Mouse (Mus musculus): ENCODE data around the gene F11r. TPM values are rescaled to one million over a fixed set of nuclear protein-coding genes. Genes with fewer than 3 reads are reported as not detected.
A peak's percentile ranks its signal among the peaks of the same experiment; 100 is the strongest.

F11r gene
- polyA plus RNA-seq, 1 experiment, result 9.0 TPM

- H3K4me3 ChIP-seq (ENCODE audit: insufficient read depth, low read length), result no peak overlapping the region
- H3K4me1 ChIP-seq (ENCODE audit: control insufficient read depth, insufficient read depth, low read length), result no peaks in the 10 kb centered on the region
- H3K27ac ChIP-seq (ENCODE audit: insufficient read depth, low read length), result no peak overlapping the region
- no peak for TF ChIP-seq CTCF (IDR thresholded peaks at IDR 0.05; ENCODE audit: extremely low read depth, insufficient read depth, low read length)
Observed at GRCm38 (mm10) chr1:171435288-171435814, 2.0 kb upstream of the F11r start.

DNA sequence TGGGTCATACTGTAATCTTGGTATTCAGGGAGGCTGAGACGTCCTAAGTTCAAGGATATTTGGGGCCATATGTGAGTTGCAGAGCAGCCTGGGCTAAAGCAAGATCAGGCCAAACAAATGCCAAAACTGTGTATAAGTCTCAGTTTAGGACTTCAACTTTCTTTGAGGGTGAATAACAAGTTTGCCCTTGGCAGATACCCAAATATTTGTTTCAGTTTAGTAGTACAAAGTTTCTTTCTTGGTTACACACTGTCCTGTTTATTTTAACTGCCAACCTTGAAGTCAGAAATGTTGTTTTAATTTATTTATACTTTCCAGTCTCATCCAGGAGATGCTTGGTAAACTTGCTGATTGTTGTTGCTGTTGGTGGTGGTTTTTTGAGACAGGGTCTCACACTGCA is 1.4 kb upstream of the F11r start:
- no peaks in the 10 kb centered on the region for H3K4me1 ChIP-seq (ENCODE audit: control insufficient read depth, insufficient read depth, low read length)
- no peak overlapping the region for H3K27ac ChIP-seq (ENCODE audit: insufficient read depth, low read length)
- no peak overlapping the region for H3K4me3 ChIP-seq (ENCODE audit: insufficient read depth, low read length)
- TF ChIP-seq POLR2A (IDR thresholded peaks at IDR 0.05; ENCODE audit: extremely low read depth, insufficient read depth, low read length) (no peak), CTCF (IDR thresholded peaks at IDR 0.05; ENCODE audit: extremely low read depth, insufficient read depth, low read length) (no peak)

DNA sequence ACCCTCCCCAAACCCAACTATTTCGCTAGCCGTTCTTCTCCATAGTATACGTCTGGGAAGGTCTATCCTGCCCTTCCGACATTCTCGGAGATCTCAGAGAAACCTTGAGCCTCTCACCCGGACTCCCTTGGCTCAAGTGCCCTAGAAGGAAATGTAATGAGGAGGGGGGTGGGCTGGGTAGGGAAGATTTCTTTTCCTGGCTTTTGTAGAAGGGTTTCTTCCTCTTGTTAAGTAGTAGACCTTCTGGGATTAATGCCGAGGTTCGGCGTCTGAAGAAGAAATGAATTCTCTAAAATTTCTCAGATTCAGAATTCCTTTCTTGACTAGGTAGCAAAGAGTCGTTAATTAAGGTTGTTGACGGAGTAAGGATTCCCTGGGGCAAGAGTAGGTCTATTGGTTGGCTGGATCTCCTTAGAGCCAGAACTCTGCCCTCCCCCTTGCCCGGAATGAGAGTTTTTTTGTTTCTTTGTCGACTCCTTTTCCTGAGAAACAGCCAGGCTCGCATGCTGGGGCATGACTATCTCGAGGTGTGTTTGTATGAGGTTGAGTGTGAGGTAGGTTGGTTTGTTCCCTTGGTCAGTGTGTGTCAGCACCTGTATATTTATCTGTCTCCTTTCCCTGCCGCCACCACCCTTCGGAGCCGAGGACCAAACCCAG is 807 bp downstream of the F11r start:
- H3K27ac ChIP-seq (ENCODE audit: insufficient read depth, low read length), result peak overlapping the region; percentile 12
- peak overlapping the region; percentile 29 for H3K4me3 ChIP-seq (ENCODE audit: insufficient read depth, low read length)
- TF ChIP-seq POLR2A (IDR thresholded peaks at IDR 0.05; ENCODE audit: extremely low read depth, insufficient read depth, low read length), result no peak
- TF ChIP-seq CTCF (IDR thresholded peaks at IDR 0.05; ENCODE audit: extremely low read depth, insufficient read depth, low read length), result no peak
- H3K4me1 ChIP-seq (ENCODE audit: control insufficient read depth, insufficient read depth, low read length), result no peaks in the 10 kb centered on the region

DNA sequence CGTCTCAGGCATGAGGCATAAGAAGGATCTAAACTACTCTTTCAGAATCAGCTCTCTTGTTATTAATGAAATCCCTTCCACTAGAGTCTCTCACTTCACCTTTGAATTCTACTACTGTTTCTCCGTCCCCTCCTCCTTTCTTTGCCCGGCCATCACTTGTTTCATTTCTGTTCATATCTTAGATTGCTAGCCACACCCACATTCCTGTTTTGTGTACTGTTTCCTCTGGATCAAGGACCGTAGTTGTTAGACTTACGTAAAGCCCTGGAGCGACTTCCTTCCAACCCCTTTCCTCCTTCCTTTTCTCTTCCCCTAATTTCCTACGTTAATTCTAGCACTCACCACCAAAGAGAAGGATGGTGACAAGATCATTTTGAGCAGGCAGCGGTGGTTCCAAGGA is 1.7 kb downstream of the F11r start:
- 0 out of 2 replicates have a peak overlapping the region, but pooled peaks have one; percentile 7 for H3K4me3 ChIP-seq (ENCODE audit: insufficient read depth, low read length)
- H3K27ac ChIP-seq (ENCODE audit: insufficient read depth, low read length), result 0 out of 2 replicates have a peak overlapping the region, but pooled peaks have one; percentile 43
- no peaks in the 10 kb centered on the region for H3K4me1 ChIP-seq (ENCODE audit: control insufficient read depth, insufficient read depth, low read length)
- no peak for TF ChIP-seq POLR2A (IDR thresholded peaks at IDR 0.05; ENCODE audit: extremely low read depth, insufficient read depth, low read length)
- TF ChIP-seq CTCF (IDR thresholded peaks at IDR 0.05; ENCODE audit: extremely low read depth, insufficient read depth, low read length), result no peak

- no peak for TF ChIP-seq CTCF (IDR thresholded peaks at IDR 0.05; ENCODE audit: extremely low read depth, insufficient read depth, low read length)
- TF ChIP-seq POLR2A (IDR thresholded peaks at IDR 0.05; ENCODE audit: extremely low read depth, insufficient read depth, low read length), result no peak
- peak overlapping the region; percentile 14; the same call in 1 of the 2 replicates for H3K27ac ChIP-seq (ENCODE audit: insufficient read depth, low read length)
- H3K4me1 ChIP-seq (ENCODE audit: control insufficient read depth, insufficient read depth, low read length), result no peaks in the 10 kb centered on the region
- H3K4me3 ChIP-seq (ENCODE audit: insufficient read depth, low read length), result no peak overlapping the region
Observed at GRCm38 (mm10) chr1:171440025-171440725, 2.8 kb downstream of the F11r start.

DNA sequence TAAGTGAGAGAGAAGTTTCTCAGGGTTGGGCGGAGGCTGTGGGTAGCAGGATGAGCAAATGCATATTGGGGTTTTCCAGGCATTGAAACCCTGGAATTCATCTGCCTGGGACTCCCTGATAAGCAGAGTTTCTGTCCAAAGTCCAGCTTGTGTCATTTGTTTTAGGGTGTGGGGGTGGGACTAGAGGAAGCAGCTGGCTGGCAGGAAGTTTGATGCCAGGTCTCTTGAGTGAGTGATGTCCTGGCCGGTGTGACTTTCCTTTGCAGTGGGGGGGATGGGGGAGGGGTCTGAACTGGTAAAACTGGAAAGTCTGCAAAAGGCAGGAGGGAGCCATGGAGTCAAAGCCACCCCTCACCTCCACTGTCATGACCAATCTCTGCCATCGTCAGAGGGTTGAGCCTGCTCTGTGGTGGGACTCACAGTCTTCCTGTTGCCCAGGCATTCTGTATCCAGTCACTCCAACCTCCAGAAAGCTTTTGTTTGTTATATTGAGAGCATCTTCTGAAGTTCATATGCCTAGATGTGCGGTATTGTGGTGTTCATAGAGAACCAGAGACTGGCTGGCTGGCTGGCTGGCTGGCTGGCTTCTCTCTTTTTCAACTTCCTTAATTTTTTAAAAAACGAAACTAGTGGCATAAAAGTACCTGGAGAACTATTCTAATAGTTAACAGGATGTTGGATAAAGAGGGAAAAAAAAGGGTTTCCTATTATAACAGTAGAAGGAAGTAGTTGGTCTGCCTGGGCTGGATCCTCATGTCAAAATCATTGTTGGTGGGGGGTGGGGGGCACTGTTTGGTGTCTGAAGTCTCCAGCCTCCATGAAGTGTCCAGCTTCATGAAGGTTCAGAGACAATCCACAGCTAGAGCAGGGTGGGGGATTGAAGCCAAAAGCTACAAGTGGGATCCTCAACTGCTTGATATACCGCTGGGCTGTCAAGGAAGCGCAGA is 4.4 kb downstream of the F11r start:
- Histone ChIP-seq H3K4me3 (ENCODE audit: insufficient read depth, low read length) (no peak overlapping the region), H3K27ac (ENCODE audit: insufficient read depth, low read length) (peak overlapping the region; percentile 65; the same call in 1 of the 2 replicates), H3K4me1 (ENCODE audit: control insufficient read depth, insufficient read depth, low read length) (no peaks in the 10 kb centered on the region)
- no peak for TF ChIP-seq CTCF (IDR thresholded peaks at IDR 0.05; ENCODE audit: extremely low read depth, insufficient read depth, low read length)
- no peak for TF ChIP-seq POLR2A (IDR thresholded peaks at IDR 0.05; ENCODE audit: extremely low read depth, insufficient read depth, low read length)

GRCm38 (mm10) chr1:171442413-171442760 is 5.1 kb downstream of the F11r start:
- Histone ChIP-seq H3K4me3 (ENCODE audit: insufficient read depth, low read length) (no peak overlapping the region), H3K4me1 (ENCODE audit: control insufficient read depth, insufficient read depth, low read length) (no peaks in the 10 kb centered on the region), H3K27ac (ENCODE audit: insufficient read depth, low read length) (peak overlapping the region; percentile 65; the same call in 1 of the 2 replicates)
- no peak for TF ChIP-seq POLR2A (IDR thresholded peaks at IDR 0.05; ENCODE audit: extremely low read depth, insufficient read depth, low read length)
- TF ChIP-seq CTCF (IDR thresholded peaks at IDR 0.05; ENCODE audit: extremely low read depth, insufficient read depth, low read length), result no peak

- no peak for TF ChIP-seq POLR2A (IDR thresholded peaks at IDR 0.05; ENCODE audit: extremely low read depth, insufficient read depth, low read length)
- TF ChIP-seq CTCF (IDR thresholded peaks at IDR 0.05; ENCODE audit: extremely low read depth, insufficient read depth, low read length), result no peak
- no peaks in the 10 kb centered on the region for H3K4me1 ChIP-seq (ENCODE audit: control insufficient read depth, insufficient read depth, low read length)
- H3K4me3 ChIP-seq (ENCODE audit: insufficient read depth, low read length), result no peak overlapping the region
- no peak overlapping the region for H3K27ac ChIP-seq (ENCODE audit: insufficient read depth, low read length)
Observed at GRCm38 (mm10) chr1:171445050-171445449, 7.7 kb downstream of the F11r start.

DNA sequence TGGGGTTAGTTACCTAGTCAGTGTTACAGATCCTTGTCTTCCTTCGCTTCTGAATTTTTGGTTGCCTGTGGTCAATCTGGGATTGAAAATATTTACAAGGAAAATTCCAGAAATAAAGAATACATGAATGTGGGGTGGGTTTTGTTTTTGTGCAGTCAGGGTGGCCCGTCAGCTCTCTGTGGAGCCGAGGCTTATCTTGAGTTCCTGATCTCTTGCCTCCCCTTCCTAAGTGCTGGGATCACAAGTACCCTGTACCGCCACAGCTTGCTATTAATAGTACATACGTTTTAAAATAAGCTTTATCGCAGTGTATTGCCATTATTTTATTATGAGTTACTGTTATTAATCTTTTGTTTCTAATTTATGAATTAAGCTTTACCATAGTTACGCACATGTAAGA is 9.5 kb downstream of the F11r start:
- Histone ChIP-seq H3K4me1 (ENCODE audit: control insufficient read depth, insufficient read depth, low read length) (no peaks in the 10 kb centered on the region), H3K4me3 (ENCODE audit: insufficient read depth, low read length) (no peak overlapping the region), H3K27ac (ENCODE audit: insufficient read depth, low read length) (peak overlapping the region; percentile 75; the same call in 1 of the 2 replicates)
- TF ChIP-seq POLR2A (IDR thresholded peaks at IDR 0.05; ENCODE audit: extremely low read depth, insufficient read depth, low read length) (no peak), CTCF (IDR thresholded peaks at IDR 0.05; ENCODE audit: extremely low read depth, insufficient read depth, low read length) (no peak)

All from cortical plate, adult 2 months (tissue).